Mouse (Mus musculus) kidney, embryonic 16.5 days (tissue): ENCODE data around the gene Ctdspl. TPM values are rescaled to one million over a fixed set of nuclear protein-coding genes. Genes with fewer than 3 reads are reported as not detected.

Experiments
- ATAC-seq: fragments of 200-750 bp; cut with Nextera tagmentation; 2 replicates; pipeline ENCODE4 v1.8.0; 2017; ENCODE audit warnings: moderate TSS enrichment; ENCODE audit not compliant: low FRiP score, low TSS enrichment
- H3K27ac ChIP-seq: fragments of 300-500 bp; sonication (generic); 2 replicates; pipeline ENCODE4 v1.5.1; 2014; ENCODE audit warnings: low read length
- H3K27me3 ChIP-seq: fragments of 300-500 bp; sonication (generic); 2 replicates; pipeline ENCODE4 v1.6.1; 2014; ENCODE audit warnings: low read length, control low read depth, mixed read lengths; ENCODE audit not compliant: insufficient read depth
- H3K36me3 ChIP-seq: fragments of 300-500 bp; sonication (generic); 2 replicates; pipeline ENCODE4 v1.6.1; 2014; ENCODE audit warnings: low read length, control low read depth, mixed read lengths; ENCODE audit not compliant: insufficient read depth
- H3K4me1 ChIP-seq: fragments of 300-500 bp; sonication (generic); 2 replicates; pipeline ENCODE4 v1.6.1; 2014; ENCODE audit warnings: low read length, control low read depth, mixed read lengths; ENCODE audit not compliant: insufficient read depth
- H3K4me2 ChIP-seq: fragments of 300-500 bp; sonication (generic); replicated peaks from 2 replicates; pipeline ENCODE4 v1.6.1; 2014; ENCODE audit warnings: low read depth, low read length
- H3K4me3 ChIP-seq: fragments of 300-500 bp; sonication (generic); 2 replicates; pipeline ENCODE4 v1.5.1; 2014; ENCODE audit warnings: mild to moderate bottlenecking, low read length
- H3K9ac ChIP-seq: fragments of 300-500 bp; sonication (generic); replicated peaks from 2 replicates; pipeline ENCODE4 v1.6.1; 2014; ENCODE audit warnings: low read length
- H3K9me3 ChIP-seq: fragments of 300-500 bp; sonication (generic); 2 replicates; pipeline ENCODE4 v1.6.1; 2016; ENCODE audit warnings: low read length, control low read depth
- WGBS: fragments of 180-500 bp; shearing (Covaris S2); extraction: QIAGEN DNeasy Blood & Tissue Kit; methylation state at CpG from one replicate; pipeline ENCODE4 v1.1.7; 2014; 5-methylcytosine and 5-hydroxymethylcytosine counted together
- polyA plus RNA-seq: library from polyadenylated mRNA; unstranded; fragments of >200 nt; fragmentation: Nextera tagmentation; extraction: Ambion mirVana; gene quantifications from 2 replicates; pipeline ENCODE4 v1.2.1, GENCODE M21; 2015

The Ctdspl gene
- polyA plus RNA-seq, 1 experiment from 2014 or later = 27.5 TPM

GRCm38 (mm10) chr9:118928007-118928406 lies 1.8 kb downstream of the Ctdspl start:
- ATAC-seq = no peak
- no peaks in the 10 kb centered on the region for H3K9me3 ChIP-seq
- peak overlapping the region; percentile 69 for H3K4me3 ChIP-seq
- H3K4me2 ChIP-seq = peak overlapping the region; percentile 85
- WGBS = 45% methylated on average over 2 of the region's 2 CpGs
- H3K9ac ChIP-seq = peak overlapping the region; percentile 86
- peak overlapping the region; percentile 91 for H3K27ac ChIP-seq
- H3K27me3 ChIP-seq = no peaks in the 10 kb centered on the region
- no peaks in the 10 kb centered on the region for H3K36me3 ChIP-seq
- H3K4me1 ChIP-seq = peaks cover 46% of the 10 kb centered on the region

- H3K4me2 ChIP-seq = peak overlapping the region; percentile 85
- no peaks in the 10 kb centered on the region for H3K9me3 ChIP-seq
- H3K27ac ChIP-seq = peak overlapping the region; percentile 91
- 30% methylated on average over 7 of the region's 7 CpGs for WGBS
- H3K36me3 ChIP-seq = no peaks in the 10 kb centered on the region
- peaks cover 46% of the 10 kb centered on the region for H3K4me1 ChIP-seq
- peak overlapping the region; percentile 69 for H3K4me3 ChIP-seq
- H3K27me3 ChIP-seq = no peaks in the 10 kb centered on the region
- peak overlapping the region; percentile 86 for H3K9ac ChIP-seq
- no peak; the same call in 1 of the 2 replicates for ATAC-seq
Measured at GRCm38 (mm10) chr9:118928656-118929055, 2.4 kb downstream of the Ctdspl start.

- ATAC-seq = no peak
- Histone ChIP-seq H3K4me1 (peaks cover 54% of the 10 kb centered on the region), H3K27me3 (no peaks in the 10 kb centered on the region), H3K9ac (no peak overlapping the region), H3K4me2 (0 out of 2 replicates have a peak overlapping the region, but pooled peaks have one; percentile 19), H3K36me3 (no peaks in the 10 kb centered on the region), H3K4me3 (no peak overlapping the region), H3K27ac (no peak overlapping the region), H3K9me3 (no peaks in the 10 kb centered on the region)
- WGBS = 48% methylated on average over 9 of the region's 9 CpGs
Measured at GRCm38 (mm10) chr9:118930611-118931010, 4.4 kb downstream of the Ctdspl start.

DNA sequence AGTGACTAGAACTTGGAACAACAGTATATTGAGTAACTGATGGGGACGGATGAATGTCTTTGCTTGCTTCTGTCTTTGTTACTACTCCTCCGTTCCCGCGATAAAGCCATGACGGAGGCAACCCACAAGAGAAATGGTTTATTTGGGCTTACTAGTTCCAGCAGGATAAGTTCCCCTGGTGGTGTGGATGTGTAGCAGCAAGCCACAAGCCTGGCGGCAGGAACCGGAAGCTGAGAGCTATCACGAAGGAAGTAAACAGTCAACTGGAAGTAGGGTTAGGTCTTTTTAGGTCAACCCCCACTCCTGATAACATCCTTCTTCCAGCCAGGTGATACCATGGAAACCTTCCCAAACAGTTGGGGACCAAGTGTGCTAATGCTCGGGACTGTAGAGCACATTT lies 7.5 kb downstream of the Ctdspl start:
- Histone ChIP-seq H3K9me3 (no peaks in the 10 kb centered on the region), H3K36me3 (no peaks in the 10 kb centered on the region), H3K4me2 (no peak overlapping the region), H3K9ac (no peak overlapping the region), H3K4me3 (no peak overlapping the region), H3K4me1 (peaks cover 58% of the 10 kb centered on the region), H3K27ac (peak overlapping the region; percentile 16; the same call in 1 of the 2 replicates), H3K27me3 (no peaks in the 10 kb centered on the region)
- no peak for ATAC-seq
- WGBS = 86% methylated on average over 9 of the region's 9 CpGs

DNA sequence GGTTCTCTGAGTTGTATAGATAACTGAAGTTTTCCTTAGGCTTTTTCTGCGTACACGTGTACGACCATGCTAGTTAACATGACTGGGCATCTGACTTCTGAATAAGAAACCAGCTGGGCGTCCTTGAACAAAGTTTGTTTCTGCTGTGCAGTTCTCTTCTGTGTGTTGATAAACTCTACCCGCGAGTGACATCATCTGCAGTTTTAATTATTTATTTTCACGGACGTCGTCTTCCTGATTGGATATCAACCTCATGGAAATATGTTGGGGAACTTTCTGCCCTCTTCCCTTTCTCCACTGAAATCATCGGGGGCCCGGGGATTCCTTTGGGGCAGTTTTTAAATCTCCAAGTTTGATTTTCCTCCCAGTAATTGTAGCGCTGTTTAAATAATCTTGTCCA lies 8.1 kb downstream of the Ctdspl start:
- Histone ChIP-seq H3K9me3 (no peaks in the 10 kb centered on the region), H3K36me3 (no peaks in the 10 kb centered on the region), H3K4me3 (no peak overlapping the region), H3K4me2 (no peak overlapping the region), H3K27me3 (no peaks in the 10 kb centered on the region), H3K4me1 (peaks cover 57% of the 10 kb centered on the region), H3K27ac (peak overlapping the region; percentile 16; the same call in 1 of the 2 replicates), H3K9ac (0 out of 2 replicates have a peak overlapping the region, but pooled peaks have one; percentile 15)
- no peak for ATAC-seq
- WGBS = 53% methylated on average over 12 of the region's 12 CpGs

GRCm38 (mm10) chr9:118935098-118935497 lies 8.8 kb downstream of the Ctdspl start:
- Histone ChIP-seq H3K27ac (peak overlapping the region; percentile 67), H3K4me1 (peaks cover 60% of the 10 kb centered on the region), H3K9me3 (no peaks in the 10 kb centered on the region), H3K4me2 (no peak overlapping the region), H3K4me3 (no peak overlapping the region), H3K9ac (no peak overlapping the region), H3K36me3 (no peaks in the 10 kb centered on the region), H3K27me3 (no peaks in the 10 kb centered on the region)
- no peak for ATAC-seq
- 50% methylated on average over 13 of the region's 13 CpGs for WGBS

- Histone ChIP-seq H3K27ac (peak overlapping the region; percentile 67), H3K27me3 (no peaks in the 10 kb centered on the region), H3K9me3 (no peaks in the 10 kb centered on the region), H3K4me2 (peak overlapping the region; percentile 13; the same call in 1 of the 2 replicates), H3K4me1 (peaks cover 63% of the 10 kb centered on the region), H3K4me3 (no peak overlapping the region), H3K9ac (no peak overlapping the region), H3K36me3 (no peaks in the 10 kb centered on the region)
- ATAC-seq = no peak
- 26% methylated on average over 12 of the region's 12 CpGs for WGBS
Measured at GRCm38 (mm10) chr9:118936071-118936470, 9.8 kb downstream of the Ctdspl start.

DNA sequence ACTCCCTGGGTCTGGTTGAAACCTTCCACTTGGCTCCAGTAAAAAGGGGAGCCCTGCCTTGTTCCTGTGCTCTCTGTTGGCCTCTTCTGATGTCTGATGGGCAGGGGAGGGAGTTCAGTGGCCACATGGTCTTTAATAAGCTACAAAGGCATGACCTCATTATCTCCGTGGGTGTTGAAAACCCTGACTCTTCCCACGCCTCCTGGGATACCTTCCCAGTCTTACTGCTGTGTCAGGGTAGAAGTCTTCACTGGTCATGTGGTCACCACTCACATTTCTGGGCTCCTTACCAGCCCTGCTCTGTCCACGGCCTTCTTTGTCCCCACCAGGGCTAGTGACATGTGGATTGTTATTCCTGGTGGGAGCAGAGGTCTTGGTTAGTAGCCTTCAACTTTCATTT lies 11.3 kb downstream of the Ctdspl start:
- H3K4me2 ChIP-seq = no peak overlapping the region
- no peak overlapping the region for H3K9ac ChIP-seq
- H3K9me3 ChIP-seq = no peaks in the 10 kb centered on the region
- WGBS = 26% methylated on average over 3 of the region's 3 CpGs
- H3K4me1 ChIP-seq = peaks cover 62% of the 10 kb centered on the region
- H3K4me3 ChIP-seq = no peak overlapping the region
- H3K27me3 ChIP-seq = no peaks in the 10 kb centered on the region
- 0 out of 2 replicates have a peak overlapping the region, but pooled peaks have one; percentile 8 for H3K27ac ChIP-seq
- peak; percentile 28; the same call in 1 of the 2 replicates for ATAC-seq
- H3K36me3 ChIP-seq = no peaks in the 10 kb centered on the region

GRCm38 (mm10) chr9:118939410-118939809 lies 13.2 kb downstream of the Ctdspl start:
- Histone ChIP-seq H3K9ac (0 out of 2 replicates have a peak overlapping the region, but pooled peaks have one; percentile 24), H3K4me3 (no peak overlapping the region), H3K36me3 (no peaks in the 10 kb centered on the region), H3K4me1 (peaks cover 62% of the 10 kb centered on the region), H3K4me2 (peak overlapping the region; percentile 16; the same call in 1 of the 2 replicates), H3K27ac (peak overlapping the region; percentile 61), H3K9me3 (no peaks in the 10 kb centered on the region), H3K27me3 (no peaks in the 10 kb centered on the region)
- WGBS = 17% methylated on average over 13 of the region's 13 CpGs
- peak; percentile 57 for ATAC-seq

GRCm38 (mm10) chr9:118939831-118940230 lies 13.6 kb downstream of the Ctdspl start:
- no peak overlapping the region for H3K9ac ChIP-seq
- H3K27ac ChIP-seq = peak overlapping the region; percentile 61
- no peaks in the 10 kb centered on the region for H3K9me3 ChIP-seq
- no peaks in the 10 kb centered on the region for H3K36me3 ChIP-seq
- 46% methylated on average over 12 of the region's 12 CpGs for WGBS
- peak; percentile 40; the same call in 1 of the 2 replicates for ATAC-seq
- H3K4me3 ChIP-seq = no peak overlapping the region
- peaks cover 58% of the 10 kb centered on the region for H3K4me1 ChIP-seq
- H3K27me3 ChIP-seq = no peaks in the 10 kb centered on the region
- H3K4me2 ChIP-seq = peak overlapping the region; percentile 16; the same call in 1 of the 2 replicates
